Mouse (Mus musculus): ENCODE results near the gene Ednra.

- no peak for TF ChIP-seq POLR2A (IDR thresholded peaks at IDR 0.05; ENCODE audit: low read depth, low read length)
- TF ChIP-seq CTCF (IDR thresholded peaks at IDR 0.05; ENCODE audit: extremely low read depth, insufficient read length, insufficient replicate concordance, low read depth, low read length): no peak
These were observed 28.1 kb downstream of the Ednra start for GRCm38 (mm10) chr8:77696182-77696581.

Measured in small intestine, adult 2 months (tissue).